ENCODE assay signal across 8 mouse cellular contexts in genomic region chr9:46175300-46175699, GRCm38 (mm10). TPM values are rescaled to one million over a fixed set of nuclear protein-coding genes. Genes with fewer than 3 reads are reported as not detected.
DNase-seq lines count a peak whose midpoint lies in the region; ATAC-seq and TF ChIP-seq lines count a peak whose summit lies in the region.

No protein-coding gene starts in this region.

- peaks cover 11% of the 10 kb centered on the region; the same call in 1 of the 2 replicates for H3K36me3 ChIP-seq in kidney, embryonic 16.5 days (ENCODE audit: insufficient read depth, low read length)
- peaks cover 12% of the 10 kb centered on the region for H3K36me3 ChIP-seq in heart, embryonic 12.5 days
- H3K36me3 ChIP-seq in lung, embryonic 14.5 days (ENCODE audit: insufficient read depth): no peaks in the 10 kb centered on the region; the same call in 1 of the 2 replicates
- no peaks in the 10 kb centered on the region for H3K36me3 ChIP-seq in stomach, postnatal 0 days (ENCODE audit: control insufficient read depth, insufficient read depth, low read length)
- H3K36me3 ChIP-seq in midbrain, embryonic 13.5 days: peaks cover 13% of the 10 kb centered on the region

- no peak overlapping the region for H3K4me3 ChIP-seq in kidney, embryonic 16.5 days (ENCODE audit: low read length)
- no peak overlapping the region for H3K4me3 ChIP-seq in heart, embryonic 12.5 days
- H3K4me3 ChIP-seq in lung, embryonic 14.5 days (ENCODE audit: low read depth, low read length): no peak overlapping the region
- no peak overlapping the region for H3K4me3 ChIP-seq in stomach, postnatal 0 days (ENCODE audit: low read depth, low read length)
- H3K4me3 ChIP-seq in midbrain, embryonic 13.5 days (replicated peaks): no peak overlapping the region

- WGBS in kidney, embryonic 16.5 days: 35% methylated on average over 1 of the region's 1 CpGs
- WGBS in heart, embryonic 12.5 days: 47% methylated on average over 1 of the region's 1 CpGs
- WGBS in lung, embryonic 14.5 days: 42% methylated on average over 1 of the region's 1 CpGs
- 43% methylated on average over 1 of the region's 1 CpGs for WGBS in stomach, postnatal 0 days
- WGBS in midbrain, embryonic 13.5 days: 76% methylated on average over 1 of the region's 1 CpGs

- TF ChIP-seq CTCF in lung, embryonic 14.5 days (IDR thresholded peaks at IDR 0.05; ENCODE audit: low read depth): no peak
- TF ChIP-seq CTCF in stomach, postnatal 0 days (IDR thresholded peaks at IDR 0.05; ENCODE audit: low read depth): no peak

- H3K9me3 ChIP-seq in kidney, embryonic 16.5 days (ENCODE audit: low read length): no peaks in the 10 kb centered on the region
- H3K9me3 ChIP-seq in heart, embryonic 12.5 days (replicated peaks): no peaks in the 10 kb centered on the region
- H3K9me3 ChIP-seq in lung, embryonic 14.5 days (ENCODE audit: low read depth, low read length): no peaks in the 10 kb centered on the region
- H3K9me3 ChIP-seq in stomach, postnatal 0 days (ENCODE audit: control insufficient read depth, low read length): no peaks in the 10 kb centered on the region
- no peaks in the 10 kb centered on the region for H3K9me3 ChIP-seq in midbrain, embryonic 13.5 days

- no peak for TF ChIP-seq EP300 in stomach, postnatal 0 days (optimal IDR thresholded peaks at IDR 0.05)

- no peak for ATAC-seq in kidney, embryonic 16.5 days (ENCODE audit: low FRiP score, low TSS enrichment)
- no peak for ATAC-seq in heart, embryonic 12.5 days (ENCODE audit: insufficient number of reproducible peaks, low FRiP score)
- ATAC-seq in lung, embryonic 14.5 days (ENCODE audit: insufficient read depth): no peak
- ATAC-seq in stomach, postnatal 0 days (ENCODE audit: low FRiP score, low TSS enrichment): peak; percentile 79
- ATAC-seq in midbrain, embryonic 13.5 days: no peak

- H3K9ac ChIP-seq in kidney, embryonic 16.5 days (replicated peaks; ENCODE audit: low read length): no peak overlapping the region
- H3K9ac ChIP-seq in heart, embryonic 12.5 days: no peak overlapping the region
- no peak overlapping the region for H3K9ac ChIP-seq in lung, embryonic 14.5 days
- no peak overlapping the region for H3K9ac ChIP-seq in stomach, postnatal 0 days (ENCODE audit: low read length)
- H3K9ac ChIP-seq in midbrain, embryonic 13.5 days (replicated peaks): no peak overlapping the region

- H3K27me3 ChIP-seq in kidney, embryonic 16.5 days (ENCODE audit: insufficient read depth, low read length): no peaks in the 10 kb centered on the region
- no peaks in the 10 kb centered on the region for H3K27me3 ChIP-seq in heart, embryonic 12.5 days (replicated peaks)
- H3K27me3 ChIP-seq in lung, embryonic 14.5 days (ENCODE audit: insufficient read depth, low read length): no peaks in the 10 kb centered on the region
- H3K27me3 ChIP-seq in stomach, postnatal 0 days (ENCODE audit: control insufficient read depth, insufficient read depth, low read length): no peaks in the 10 kb centered on the region
- H3K27me3 ChIP-seq in midbrain, embryonic 13.5 days: no peaks in the 10 kb centered on the region

- peak overlapping the region; percentile 73 for H3K27ac ChIP-seq in kidney, embryonic 16.5 days (ENCODE audit: low read length)
- H3K27ac ChIP-seq in heart, embryonic 12.5 days (ENCODE audit: poor library complexity, severe bottlenecking): peak overlapping the region; percentile 64
- H3K27ac ChIP-seq in lung, embryonic 14.5 days (ENCODE audit: low read depth): no peak overlapping the region; the same call in 1 of the 2 replicates
- no peak overlapping the region for H3K27ac ChIP-seq in stomach, postnatal 0 days (replicated peaks)
- H3K27ac ChIP-seq in midbrain, embryonic 13.5 days: no peak overlapping the region

- no peak for DNase-seq in kidney, adult 18-20 months
- DNase-seq in lung, embryonic 14.5 days: peak; percentile 61
- DNase-seq in stomach, postnatal 0 days (ENCODE audit: low spot score): peak; percentile 51
- no peak for DNase-seq in layer of hippocampus, postnatal 10 days (ENCODE audit: low spot score in 2 of 2)
- DNase-seq in cerebellum, adult 9-11 months: no peak

- H3K4me2 ChIP-seq in kidney, embryonic 16.5 days (replicated peaks; ENCODE audit: low read depth, low read length): no peak overlapping the region
- no peak overlapping the region for H3K4me2 ChIP-seq in heart, embryonic 12.5 days
- no peak overlapping the region for H3K4me2 ChIP-seq in lung, embryonic 14.5 days
- H3K4me2 ChIP-seq in stomach, postnatal 0 days (replicated peaks; ENCODE audit: low read depth): no peak overlapping the region
- no peak overlapping the region for H3K4me2 ChIP-seq in midbrain, embryonic 13.5 days (replicated peaks)

- peaks cover 21% of the 10 kb centered on the region for H3K4me1 ChIP-seq in kidney, embryonic 16.5 days (ENCODE audit: insufficient read depth, low read length)
- peaks cover 24% of the 10 kb centered on the region for H3K4me1 ChIP-seq in heart, embryonic 12.5 days (replicated peaks)
- no peaks in the 10 kb centered on the region for H3K4me1 ChIP-seq in lung, embryonic 14.5 days (ENCODE audit: insufficient read depth)
- peaks cover 4% of the 10 kb centered on the region for H3K4me1 ChIP-seq in stomach, postnatal 0 days (replicated peaks; ENCODE audit: control insufficient read depth, insufficient read depth)
- no peaks in the 10 kb centered on the region for H3K4me1 ChIP-seq in midbrain, embryonic 13.5 days (replicated peaks)

RNA-seq across cellular contexts. Expression of gene Apoa1, which starts 53.1 kb away (rescaled TPM):
- 13.6 and 19.3 TPM in 2 replicates for polyA plus RNA-seq in kidney, embryonic 16.5 days (2015; fragmentation: Nextera tagmentation; extraction: Ambion mirVana)
- polyA plus RNA-seq in heart, embryonic 12.5 days (2016; fragmentation: Nextera tagmentation; extraction: Ambion mirVana): 8.2 and 24.9 TPM in 2 replicates
- 0.80 and 2.0 TPM in 2 replicates for polyA plus RNA-seq in lung, embryonic 14.5 days (2014; fragmentation: Nextera tagmentation; extraction: Ambion mirVana)
- 318 and 335 TPM in 2 replicates for polyA plus RNA-seq in stomach, postnatal 0 days (2015; fragmentation: Nextera tagmentation; extraction: Ambion mirVana)
- under 1 TPM; 0.33 to 0.94 TPM for total RNA-seq in layer of hippocampus, postnatal 10 days (2021)
- 2.9 and 3.3 TPM in 2 replicates for polyA plus RNA-seq in midbrain, embryonic 13.5 days (2015; fragmentation: Nextera tagmentation; extraction: Ambion mirVana)

Comparison
In these comparisons a context has a peak if more than half of its experiments do, and no peak if none do; other contexts are left out.
1. H3K27ac ChIP-seq: peak in kidney, embryonic 16.5 days (single experiment) and heart, embryonic 12.5 days (single experiment); none in lung, embryonic 14.5 days (single experiment), stomach, postnatal 0 days (single experiment) and midbrain, embryonic 13.5 days (single experiment).
2. DNase-seq: peak in lung, embryonic 14.5 days (single experiment) and stomach, postnatal 0 days (single experiment); none in kidney, adult 18-20 months (single experiment), layer of hippocampus, postnatal 10 days (0 of 2) and cerebellum, adult 9-11 months (single experiment).
3. RNA of gene Apoa1, which starts 53.1 kb away (polyA plus RNA-seq): 318 to 335 TPM in stomach, postnatal 0 days; 8.2 to 24.9 TPM in heart, embryonic 12.5 days, 13.6 to 19.3 TPM in kidney, embryonic 16.5 days, 2.9 to 3.3 TPM in midbrain, embryonic 13.5 days and 0.80 to 2.0 TPM in lung, embryonic 14.5 days; every median in the first group is over 10 times any median in the second.